Mouse (Mus musculus): ENCODE results near the gene Idh3b.

The Idh3b gene

DNA sequence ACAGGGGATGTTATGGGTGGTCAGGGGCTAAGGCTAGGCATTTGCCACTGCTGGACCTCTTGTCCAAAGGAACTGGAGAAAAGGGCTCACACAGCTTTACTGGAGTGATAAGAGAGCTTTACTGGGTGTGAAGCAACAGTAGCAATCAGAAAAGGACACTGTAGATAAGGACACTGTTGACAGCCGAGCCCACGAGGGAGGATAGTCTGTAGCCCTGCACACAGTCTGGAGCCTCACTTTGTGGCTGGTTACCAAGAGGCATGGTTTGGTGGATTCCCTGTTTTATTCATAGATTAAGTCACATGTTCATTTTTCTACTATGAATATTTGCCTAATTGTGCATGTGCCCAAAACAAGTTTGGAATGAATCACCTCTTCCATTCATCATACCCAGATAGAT, 21.9 kb downstream of the Idh3b start:
- DNase-seq (ENCODE audit: low spot score): no peak

DNA sequence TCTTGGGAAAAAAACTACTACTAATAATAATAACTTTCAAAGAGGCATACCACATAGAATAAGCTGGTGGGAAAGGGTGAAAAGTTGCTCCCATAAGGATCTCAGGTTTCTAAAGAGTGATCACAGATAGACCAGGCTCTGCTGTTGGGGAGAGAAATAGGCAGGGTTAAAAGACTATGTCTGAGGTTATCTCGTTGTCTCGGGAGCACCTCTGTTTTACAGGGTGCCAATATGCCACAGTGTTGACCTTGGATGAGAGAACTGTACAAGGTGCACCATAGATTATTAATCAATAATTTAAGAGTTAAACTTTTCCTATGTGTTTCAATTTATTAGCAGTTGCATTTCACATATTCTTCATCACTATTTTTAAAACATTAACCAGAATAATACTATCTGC, 22.4 kb downstream of the Idh3b start:
- no peak for DNase-seq (ENCODE audit: low spot score)

DNA sequence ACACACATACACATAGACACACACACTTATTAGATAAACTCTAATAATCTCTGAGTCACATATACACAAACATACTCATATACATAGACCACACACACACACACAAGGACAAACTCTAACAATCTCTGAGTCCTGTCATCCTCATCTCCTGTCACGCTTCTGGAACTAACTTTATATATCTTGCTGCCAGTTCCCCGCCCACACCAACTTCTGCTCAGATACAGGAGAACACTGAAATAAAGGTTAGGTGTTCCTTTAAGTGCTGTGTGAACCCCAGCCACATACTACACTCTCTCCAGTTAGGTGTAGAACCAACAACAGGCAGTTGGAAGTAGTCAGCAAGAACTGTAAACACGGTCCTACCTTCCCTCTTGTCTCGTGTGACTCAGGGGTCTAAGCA, 23.5 kb downstream of the Idh3b start:
- DNase-seq (ENCODE audit: low spot score): no peak

DNA sequence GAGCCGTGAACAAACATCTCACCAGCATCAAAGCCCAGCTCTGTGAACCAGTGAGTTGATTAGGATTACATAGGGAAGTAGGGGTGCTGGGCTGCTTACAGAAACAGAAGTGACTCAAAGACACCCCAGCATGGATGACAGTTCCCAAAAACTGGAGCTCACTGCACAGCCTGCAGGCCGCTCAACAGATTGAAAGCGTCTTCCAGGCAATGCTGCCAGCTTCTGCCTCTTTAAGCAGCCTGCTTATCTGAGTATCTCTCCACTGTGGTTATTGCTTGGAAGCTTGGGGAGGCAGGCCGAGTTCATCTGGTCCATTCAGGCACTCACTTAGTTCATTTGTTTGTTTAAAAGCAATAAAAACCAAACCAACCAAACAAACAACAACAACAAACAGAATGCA, 27.6 kb downstream of the Idh3b start:
- DNase-seq (ENCODE audit: low spot score): no peak

DNA sequence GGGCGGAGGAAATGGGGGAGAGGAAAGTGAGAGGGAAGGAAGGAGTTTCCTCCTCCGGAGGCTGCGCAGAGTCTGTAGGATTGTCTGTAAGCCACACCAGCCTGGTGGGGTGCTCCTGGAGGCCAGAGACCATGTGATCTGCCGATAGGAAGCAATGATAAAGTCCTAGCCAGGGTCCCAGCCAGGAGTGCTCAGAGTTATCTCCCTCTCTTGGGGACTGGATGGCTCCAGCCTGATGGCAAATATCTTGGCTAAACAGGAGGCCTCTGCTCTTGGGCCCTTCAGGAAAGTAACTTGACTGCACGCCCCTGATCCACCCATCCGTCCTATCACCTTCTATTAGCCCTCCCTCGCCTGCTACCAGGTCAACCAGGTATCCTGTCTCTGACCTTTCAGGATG, 36.1 kb downstream of the Idh3b start:
- DNase-seq (ENCODE audit: low spot score): no peak

DNA sequence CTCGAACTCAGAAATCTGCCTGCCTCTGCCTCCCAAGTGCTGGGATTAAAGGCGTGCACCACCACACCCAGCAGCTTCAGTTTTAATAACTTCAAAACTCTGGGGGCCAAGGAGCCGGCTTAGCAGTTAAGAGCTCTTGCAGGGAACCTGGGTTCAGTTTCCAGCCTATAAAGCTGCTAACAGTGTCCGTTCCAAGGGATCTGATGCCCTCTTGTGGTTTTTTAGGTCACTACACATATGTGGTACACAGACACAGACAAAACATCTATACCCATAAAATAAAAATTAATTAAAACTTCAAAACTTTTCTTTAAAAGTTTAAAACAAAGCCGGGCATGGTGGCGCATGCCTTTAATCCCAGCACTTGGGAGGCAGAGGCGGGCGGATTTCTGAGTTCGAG, 37.4 kb downstream of the Idh3b start:
- peak; percentile 7 for DNase-seq (ENCODE audit: low spot score)

Data from urinary bladder, postnatal 25 days (tissue).